Mouse (Mus musculus): ENCODE results near the gene Cib4. TPM values are rescaled to one million over a fixed set of nuclear protein-coding genes. Genes with fewer than 3 reads are reported as not detected.

Gene Cib4
- polyA plus RNA-seq, 1 experiment from 2014 or later: 0.29 TPM

Other genes starting within 250 kb of the Cib4 start
- 0.91 and 1.2 TPM in 2 replicates for gene Otof, start 83.9 kb downstream of the Cib4 start, polyA plus RNA-seq (2015; fragmentation: Nextera tagmentation; extraction: Ambion mirVana)
- 6.7 and 19.1 TPM in 2 replicates for gene 1700001C02Rik, start 79.8 kb downstream of the Cib4 start, polyA plus RNA-seq (2015; fragmentation: Nextera tagmentation; extraction: Ambion mirVana)
- 0.70 and 1.3 TPM in 2 replicates for gene Kcnk3, start 42.3 kb upstream of the Cib4 start, polyA plus RNA-seq (2015; fragmentation: Nextera tagmentation; extraction: Ambion mirVana)
- gene Slc35f6, start 102.1 kb upstream of the Cib4 start, polyA plus RNA-seq (2015; fragmentation: Nextera tagmentation; extraction: Ambion mirVana): 30.2 and 30.3 TPM in 2 replicates
- 216 and 218 TPM in 2 replicates for gene Cenpa, start 120.9 kb upstream of the Cib4 start, polyA plus RNA-seq (2015; fragmentation: Nextera tagmentation; extraction: Ambion mirVana)
- 9.8 and 13.9 TPM in 2 replicates for gene Dpysl5, start 165.7 kb upstream of the Cib4 start, polyA plus RNA-seq (2015; fragmentation: Nextera tagmentation; extraction: Ambion mirVana)